Mouse (Mus musculus) lung, postnatal 0 days (tissue): ENCODE measurements at regions not wholly inside any gene's neighbourhood (a gene's known extent, or its start where the extent isn't known, plus 50 kb on each side); places are given as distances from the start of the nearest gene placed in this dataset.
"Not testable (repeated sequence)": the region's sequence is repeated elsewhere in the genome, so short reads cannot be mapped to it uniquely, and the experiment has no call there.

ENCODE experiments used
- ATAC-seq: fragments of 200-750 bp; cut with Nextera tagmentation; 2 replicates; pipeline ENCODE4 v1.8.0; 2017; ENCODE audit warnings: moderate library complexity
- DNase-seq: peaks from one replicate; pipeline ENCODE4 v3.0.0-alpha.2; 2016; ENCODE audit warnings: low spot score
- H3K27ac ChIP-seq: fragments of 300-500 bp; sonication (generic); 2 replicates; pipeline ENCODE4 v1.5.1; 2014; ENCODE audit warnings: antibody characterized with exemption, mild to moderate bottlenecking, low read length, mixed read lengths
- H3K27me3 ChIP-seq: fragments of 300-500 bp; sonication (generic); replicated peaks from 2 replicates; pipeline ENCODE4 v1.6.1; 2014; ENCODE audit warnings: low read length, mixed read lengths; ENCODE audit not compliant: insufficient read depth
- H3K36me3 ChIP-seq: fragments of 300-500 bp; sonication (generic); 2 replicates; pipeline ENCODE4 v1.6.1; 2014; ENCODE audit warnings: low read length, mixed read lengths; ENCODE audit not compliant: insufficient read depth
- H3K4me1 ChIP-seq: fragments of 300-500 bp; sonication (generic); 2 replicates; pipeline ENCODE4 v1.6.1; 2014; ENCODE audit warnings: antibody characterized with exemption, low read depth, low read length, mixed read lengths; ENCODE audit not compliant: insufficient read depth
- H3K4me2 ChIP-seq: fragments of 300-500 bp; sonication (generic); replicated peaks from 2 replicates; pipeline ENCODE4 v1.6.1; 2014; ENCODE audit warnings: low read depth, mild to moderate bottlenecking, low read length, moderate library complexity, mixed read lengths
- H3K4me3 ChIP-seq: fragments of 300-500 bp; sonication (generic); 2 replicates; pipeline ENCODE4 v1.5.1; 2014; ENCODE audit warnings: low read depth, low read length
- H3K9ac ChIP-seq: fragments of 300-500 bp; sonication (generic); replicated peaks from 2 replicates; pipeline ENCODE4 v1.6.1; 2014; ENCODE audit warnings: low read depth, mild to moderate bottlenecking
- H3K9me3 ChIP-seq: fragments of 300-500 bp; sonication (generic); 2 replicates; pipeline ENCODE4 v1.6.1; 2016; ENCODE audit warnings: low read length, mixed read lengths
- CTCF ChIP-seq: IDR thresholded peaks from 2 replicates; pipeline ENCODE4 v1.5.1; 2016; ENCODE audit warnings: antibody characterized with exemption, mild to moderate bottlenecking
- EP300 ChIP-seq: IDR thresholded peaks from 2 replicates; pipeline ENCODE4 v1.6.1; 2016; ENCODE audit warnings: antibody characterized with exemption, mild to moderate bottlenecking, control low read depth
- WGBS: fragments of 180-500 bp; shearing (Covaris S2); extraction: QIAGEN DNeasy Blood & Tissue Kit; methylation state at CpG from one replicate; pipeline ENCODE4 v1.1.7; 2014; 5-methylcytosine and 5-hydroxymethylcytosine counted together

DNA sequence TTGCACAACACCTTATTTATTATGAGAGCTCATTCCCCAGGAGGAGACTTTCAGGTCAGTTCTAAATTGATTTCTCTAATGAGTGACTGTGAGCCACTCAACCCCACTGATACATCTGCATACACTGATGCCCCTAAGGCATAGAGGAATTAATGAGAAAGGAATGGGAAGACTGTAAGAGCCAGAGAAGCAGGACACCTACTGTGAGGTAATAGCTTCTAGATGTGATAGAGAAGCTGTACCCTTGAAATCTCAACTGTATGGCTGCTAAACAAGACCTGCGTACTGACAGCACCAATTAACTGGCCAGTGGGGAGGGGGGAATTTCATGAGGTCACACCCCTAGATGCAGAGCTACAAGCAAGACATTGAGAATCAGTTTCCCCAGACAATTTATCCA lies 128.3 kb upstream of the Ranbp3l start:
- Histone ChIP-seq H3K36me3 (no peaks in the 10 kb centered on the region), H3K4me1 (no peaks in the 10 kb centered on the region), H3K4me2 (no peak overlapping the region), H3K9me3 (no peaks in the 10 kb centered on the region), H3K9ac (no peak overlapping the region), H3K27ac (no peak overlapping the region), H3K4me3 (no peak overlapping the region), H3K27me3 (no peaks in the 10 kb centered on the region)
- TF ChIP-seq CTCF, result no peak
- no peak for TF ChIP-seq EP300
- ATAC-seq, result no peak
- DNase-seq, result no peak
- WGBS, result 85% methylated on average over 1 of the region's 1 CpGs

DNA sequence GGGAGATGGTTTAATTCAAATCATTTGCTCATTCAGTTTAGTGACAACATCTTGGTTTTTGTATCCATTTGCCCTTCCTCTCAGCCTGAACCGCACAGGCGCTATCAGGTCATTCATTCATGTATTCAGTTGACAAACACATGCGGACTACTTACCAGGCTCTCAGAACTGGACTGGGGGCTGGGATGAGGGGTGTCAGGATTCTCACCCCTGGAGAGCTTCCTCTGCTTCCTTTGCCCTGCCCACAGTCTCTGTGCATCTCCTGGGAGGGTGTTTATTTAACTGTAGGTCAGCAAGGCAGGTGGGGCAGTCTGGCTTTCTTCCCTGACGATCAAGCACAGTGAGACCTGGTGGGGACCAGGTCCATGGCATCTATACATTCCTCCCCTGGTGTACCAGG lies 123.6 kb upstream of the Slc1a3 start:
- no peak overlapping the region for H3K4me3 ChIP-seq
- no peak for DNase-seq
- no peak for ATAC-seq
- WGBS, result 74% methylated on average over 4 of the region's 4 CpGs
- H3K4me1 ChIP-seq, result no peaks in the 10 kb centered on the region
- TF ChIP-seq CTCF, result no peak
- TF ChIP-seq EP300, result no peak
- no peaks in the 10 kb centered on the region for H3K36me3 ChIP-seq
- H3K27ac ChIP-seq, result no peak overlapping the region
- H3K9me3 ChIP-seq, result no peaks in the 10 kb centered on the region
- H3K27me3 ChIP-seq, result no peaks in the 10 kb centered on the region
- H3K9ac ChIP-seq, result no peak overlapping the region
- no peak overlapping the region for H3K4me2 ChIP-seq

DNA sequence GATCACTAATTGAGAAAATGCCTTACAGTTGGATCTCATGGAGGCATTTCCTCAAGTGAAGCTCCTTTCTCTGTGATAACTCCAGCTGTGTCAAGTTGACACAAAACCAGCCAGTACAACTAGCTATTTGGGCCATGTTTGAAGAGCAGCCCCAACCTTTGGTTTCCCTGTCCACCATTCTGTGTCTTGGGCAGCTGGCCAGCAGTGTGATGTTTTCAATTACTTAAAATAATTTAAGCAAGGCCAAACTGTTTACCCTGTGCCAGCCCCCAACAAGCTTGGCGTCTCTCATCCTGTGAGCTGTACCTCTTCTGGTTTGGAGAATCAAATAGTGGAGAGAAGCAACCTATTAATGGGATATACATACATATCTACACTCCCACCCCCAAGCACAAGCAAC lies 122.4 kb upstream of the Slc1a3 start:
- ATAC-seq, result no peak
- no peaks in the 10 kb centered on the region for H3K36me3 ChIP-seq
- no peak for DNase-seq
- WGBS, result 63% methylated on average over 1 of the region's 1 CpGs
- H3K4me2 ChIP-seq, result no peak overlapping the region
- TF ChIP-seq CTCF, result no peak
- no peak for TF ChIP-seq EP300
- H3K27me3 ChIP-seq, result no peaks in the 10 kb centered on the region
- no peak overlapping the region for H3K4me3 ChIP-seq
- H3K9me3 ChIP-seq, result no peaks in the 10 kb centered on the region
- H3K4me1 ChIP-seq, result no peaks in the 10 kb centered on the region
- no peak overlapping the region for H3K9ac ChIP-seq
- no peak overlapping the region for H3K27ac ChIP-seq

DNA sequence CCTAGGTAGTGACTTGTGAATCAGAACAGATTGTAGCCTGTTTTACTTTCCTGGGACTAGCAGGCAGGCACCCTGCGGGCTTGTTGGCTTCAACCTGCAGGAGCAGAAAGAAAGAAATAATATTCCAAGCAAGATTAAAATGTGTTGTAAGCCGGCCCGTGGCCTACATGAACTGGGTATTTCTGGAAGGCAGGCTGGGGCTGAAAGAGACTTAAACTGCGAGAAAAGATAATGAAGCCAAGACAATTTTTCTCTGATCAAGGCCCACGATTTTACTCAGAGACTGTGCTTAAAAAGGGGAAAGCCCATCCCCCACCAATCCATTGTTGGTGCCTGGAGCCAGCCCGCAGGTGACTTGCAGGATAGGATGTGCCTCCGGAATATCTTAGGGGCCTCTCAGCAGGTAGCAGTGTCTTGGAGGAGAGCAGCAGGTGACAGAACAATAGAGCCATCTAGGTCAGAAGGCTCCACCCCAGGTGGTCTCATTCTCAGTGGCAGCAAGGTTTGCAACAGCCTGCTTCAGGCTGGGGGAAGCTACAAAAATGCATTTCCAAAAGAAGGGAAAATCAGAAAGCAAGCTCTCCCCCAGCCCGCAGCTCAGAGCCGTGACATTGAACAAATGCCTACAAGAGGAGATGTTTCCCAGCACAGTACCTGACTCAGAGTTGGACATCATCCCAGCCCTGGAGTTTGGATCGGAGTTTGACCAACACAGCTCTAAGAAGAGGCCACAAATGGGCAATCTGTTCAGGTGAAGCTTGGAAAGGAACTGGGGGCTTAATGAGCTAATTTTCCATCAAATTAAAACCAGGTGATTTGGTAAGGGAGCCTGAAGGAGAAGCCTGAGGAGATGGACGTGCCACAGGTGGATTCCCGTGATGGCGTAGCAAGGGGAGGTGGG lies 121.4 kb upstream of the Slc1a3 start:
- Histone ChIP-seq H3K9ac (no peak overlapping the region), H3K27ac (no peak overlapping the region), H3K4me3 (no peak overlapping the region), H3K9me3 (no peaks in the 10 kb centered on the region), H3K4me1 (no peaks in the 10 kb centered on the region), H3K4me2 (no peak overlapping the region), H3K36me3 (no peaks in the 10 kb centered on the region), H3K27me3 (no peaks in the 10 kb centered on the region)
- TF ChIP-seq EP300, result no peak
- TF ChIP-seq CTCF, result no peak
- ATAC-seq (no peak), DNase-seq (no peak)
- 57% methylated on average over 13 of the region's 13 CpGs for WGBS

DNA sequence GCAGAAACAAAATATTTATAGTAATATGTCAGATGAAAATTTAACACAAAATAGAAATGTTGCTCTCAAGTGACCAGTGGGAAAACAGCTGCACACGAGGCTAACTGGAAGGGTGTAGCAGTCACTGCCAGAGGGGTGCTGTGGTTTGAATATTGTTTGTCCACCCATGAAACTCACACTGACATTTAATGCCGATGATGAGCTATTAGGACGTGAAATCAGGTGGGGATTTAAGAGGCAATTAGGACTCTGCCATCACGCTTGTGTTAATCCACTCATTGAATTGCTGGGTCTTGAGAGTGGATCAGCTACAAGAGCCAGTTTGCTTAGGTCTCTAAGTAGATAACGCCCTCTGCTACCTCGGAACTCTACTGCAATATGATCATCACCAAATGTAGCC lies 114.3 kb upstream of the Slc1a3 start:
- DNase-seq (no peak), ATAC-seq (no peak)
- Histone ChIP-seq H3K4me3 (no peak overlapping the region), H3K36me3 (no peaks in the 10 kb centered on the region), H3K9ac (no peak overlapping the region), H3K27ac (no peak overlapping the region), H3K4me1 (no peaks in the 10 kb centered on the region), H3K9me3 (no peaks in the 10 kb centered on the region), H3K27me3 (no peaks in the 10 kb centered on the region), H3K4me2 (no peak overlapping the region)
- TF ChIP-seq EP300, result no peak
- no peak for TF ChIP-seq CTCF
- WGBS, result 69% methylated on average over 6 of the region's 6 CpGs

DNA sequence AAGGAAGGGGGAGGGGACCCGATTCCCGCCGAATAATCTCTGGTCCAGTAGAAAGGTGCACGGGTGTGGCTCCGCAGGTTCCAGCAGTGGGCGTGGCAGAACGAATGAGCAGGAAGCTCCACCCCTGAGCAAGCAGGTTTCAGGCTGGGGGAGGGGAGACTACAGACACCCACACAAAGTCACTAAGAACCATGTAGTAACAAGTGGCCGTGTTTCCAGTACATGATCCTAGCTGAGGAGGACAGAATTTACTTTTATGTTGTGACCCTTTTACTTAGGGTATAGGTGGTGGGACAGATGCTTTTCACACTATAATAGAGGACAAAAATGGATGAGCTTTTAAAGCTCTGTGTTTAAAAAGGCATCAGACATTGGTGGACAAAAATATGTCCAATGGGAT lies 112.2 kb upstream of the Slc1a3 start:
- H3K27me3 ChIP-seq, H3K4me2 ChIP-seq, H3K27ac ChIP-seq, DNase-seq, H3K9ac ChIP-seq, H3K4me3 ChIP-seq, ATAC-seq, H3K4me1 ChIP-seq, H3K36me3 ChIP-seq, H3K9me3 ChIP-seq: not testable (repeated sequence)
- WGBS, result 93% methylated on average over 1 of the region's 8 CpGs
